14 mouse cellular contexts compared by ENCODE assay signal in genomic region chr11:76166657-76167056, GRCm38 (mm10). TPM values are rescaled to one million over a fixed set of nuclear protein-coding genes. Genes with fewer than 3 reads are reported as not detected.
A peak's percentile ranks its signal among the peaks of the same experiment; 100 is the strongest.
DNase-seq lines count a peak whose midpoint lies in the region; ATAC-seq lines count a peak whose summit lies in the region.
"Had no signal": no experiment of that assay in that cellular context is flagged by ENCODE, and none has a peak within 500 bp of the region (broad histone marks: within the 10 kb centered on the region; RNA-seq: fewer than 3 reads in every experiment).

No protein-coding gene starts in this region.

- no peak overlapping the region for H3K27ac ChIP-seq in liver, embryonic 12.5 days
- H3K27ac ChIP-seq: hindbrain, embryonic 13.5 days; intestine, embryonic 15.5 days; limb, embryonic 15.5 days; midbrain, embryonic 12.5 days had no signal

- no peaks in the 10 kb centered on the region for H3K9me3 ChIP-seq in liver, embryonic 12.5 days (replicated peaks)
- H3K9me3 ChIP-seq: hindbrain, embryonic 13.5 days; intestine, embryonic 15.5 days; limb, embryonic 15.5 days; midbrain, embryonic 12.5 days had no signal

- no peak overlapping the region for H3K9ac ChIP-seq in liver, embryonic 12.5 days
- H3K9ac ChIP-seq: hindbrain, embryonic 13.5 days; intestine, embryonic 15.5 days; limb, embryonic 15.5 days; midbrain, embryonic 12.5 days had no signal

- no peaks in the 10 kb centered on the region for H3K27me3 ChIP-seq in liver, embryonic 12.5 days (replicated peaks)
- H3K27me3 ChIP-seq: hindbrain, embryonic 13.5 days; intestine, embryonic 15.5 days; limb, embryonic 15.5 days; midbrain, embryonic 12.5 days had no signal

- H3K4me3 ChIP-seq in liver, embryonic 12.5 days, result no peak overlapping the region
- H3K4me3 ChIP-seq: hindbrain, embryonic 13.5 days; intestine, embryonic 15.5 days; limb, embryonic 15.5 days; midbrain, embryonic 12.5 days; myocyte had no signal

- 92% methylated on average over 4 of the region's 4 CpGs for WGBS in liver, embryonic 12.5 days (ENCODE audit: insufficient replicate concordance)

- H3K36me3 ChIP-seq in liver, embryonic 12.5 days, result peaks cover 25% of the 10 kb centered on the region
- H3K36me3 ChIP-seq: intestine, embryonic 15.5 days had no signal

- no peak for ATAC-seq in liver, embryonic 12.5 days
- ATAC-seq: intestine, embryonic 15.5 days had no signal

- DNase-seq in adrenal gland, adult (ENCODE audit: inconsistent age in 2 of 2, low spot score in 1 of 2), result peak; percentile 67 to 79
- DNase-seq in adrenal gland, postnatal 4 days (ENCODE audit: low spot score in 2 of 2), result no peak
- DNase-seq in layer of hippocampus, adult 18-20 months (ENCODE audit: low spot score in 2 of 2), result peak; percentile 41 to 70
- DNase-seq in layer of hippocampus, adult 9-10 months (ENCODE audit: low spot score), result no peak
- peak; percentile 50 for DNase-seq in adrenal gland, postnatal 10 days
- peak; percentile 49 for DNase-seq in layer of hippocampus, adult 9-11 months
- no peak for DNase-seq in cerebellum, adult 18-20 months

- H3K4me2 ChIP-seq in liver, embryonic 12.5 days, result no peak overlapping the region
- H3K4me2 ChIP-seq: hindbrain, embryonic 13.5 days; intestine, embryonic 15.5 days; limb, embryonic 15.5 days; midbrain, embryonic 12.5 days had no signal

- H3K4me1 ChIP-seq in liver, embryonic 12.5 days, result 0 out of 2 replicates have a peak, but pooled peaks cover 3% of the 10 kb centered on the region

RNA-seq across cellular contexts. Expression of gene Vps53, which starts 12.8 kb away (rescaled TPM):
- 10 to 100 TPM; 42.2 to 49.3 TPM for total RNA-seq in adrenal gland, postnatal 4 days (2021)
- total RNA-seq in layer of hippocampus, adult 18-20 months (2021), result 100 to 1,000 TPM; 100 to 106 TPM
- total RNA-seq in adrenal gland, postnatal 10 days (2021), result 10 to 100 TPM; 36.1 to 42.0 TPM
- polyA plus RNA-seq in liver, embryonic 12.5 days (2016; fragmentation: Nextera tagmentation; extraction: Ambion mirVana), result 21.2 and 22.9 TPM in 2 replicates

RNA-seq across cellular contexts. Expression of gene Fam57a, which starts 12.8 kb away (rescaled TPM):
- 10 to 100 TPM in 1 of 2 experiments, 1 to 10 TPM in 1; 9.8 to 10.5 TPM for total RNA-seq in adrenal gland, postnatal 4 days (2021)
- 10 to 100 TPM; 16.6 to 18.5 TPM for total RNA-seq in layer of hippocampus, adult 18-20 months (2021)
- total RNA-seq in adrenal gland, postnatal 10 days (2021), result 10 to 100 TPM in 1 of 2 experiments, 1 to 10 TPM in 1; 7.1 to 10.8 TPM
- polyA plus RNA-seq in liver, embryonic 12.5 days (2016; fragmentation: Nextera tagmentation; extraction: Ambion mirVana), result 7.7 and 8.4 TPM in 2 replicates

RNA-seq across cellular contexts. Expression of gene Dbil5, which starts 50.8 kb away (rescaled TPM):
- under 1 TPM in 1 of 2 experiments, not detected in 1; 0.59 TPM for total RNA-seq in adrenal gland, postnatal 4 days (2021)
- total RNA-seq in layer of hippocampus, adult 18-20 months (2021), result 1 to 10 TPM in 1 of 2 experiments, not detected in 1; 1.0 TPM
- under 1 TPM in 1 of 2 experiments, not detected in 1; 0.66 TPM for total RNA-seq in adrenal gland, postnatal 10 days (2021)
- polyA plus RNA-seq in liver, embryonic 12.5 days (2016; fragmentation: Nextera tagmentation; extraction: Ambion mirVana), result 0.25 and 0.52 TPM in 2 replicates
- total RNA-seq: neutrophil, adult 5-6 weeks had no signal
- polyA plus RNA-seq: midbrain, embryonic 12.5 days had no signal

RNA-seq across cellular contexts. Expression of gene Gemin4, which starts 50.8 kb away (rescaled TPM):
- total RNA-seq in adrenal gland, postnatal 4 days (2021), result 10 to 100 TPM in 1 of 2 experiments, 1 to 10 TPM in 1; 9.6 to 10.3 TPM
- 1 to 10 TPM; 7.5 to 8.7 TPM for total RNA-seq in layer of hippocampus, adult 18-20 months (2021)
- 1 to 10 TPM in 1 of 2 experiments, not detected in 1; 4.6 TPM for total RNA-seq in adrenal gland, postnatal 10 days (2021)
- 32.3 and 33.0 TPM in 2 replicates for polyA plus RNA-seq in liver, embryonic 12.5 days (2016; fragmentation: Nextera tagmentation; extraction: Ambion mirVana)

Comparison
In these comparisons a context has a peak if more than half of its experiments do, and no peak if none do; other contexts are left out.
1. DNase-seq: peak in adrenal gland, adult (2 of 2), layer of hippocampus, adult 18-20 months (2 of 2), adrenal gland, postnatal 10 days (single experiment) and layer of hippocampus, adult 9-11 months (single experiment); none in adrenal gland, postnatal 4 days (0 of 2), layer of hippocampus, adult 9-10 months (single experiment) and cerebellum, adult 18-20 months (0 of 2).